Mouse (Mus musculus) olfactory bulb, adult 2 months (tissue): ENCODE measurements around the gene Tuba1b. TPM values are rescaled to one million over a fixed set of nuclear protein-coding genes. Genes with fewer than 3 reads are reported as not detected.
A peak's percentile ranks its signal among the peaks of the same experiment; 100 is the strongest.

Experiments
- H3K27ac ChIP-seq: fragments of 200-500 bp; 2 replicates; pipeline ENCODE4 v1.5.1; 2012; ENCODE audit warnings: low read depth, low read length; ENCODE audit not compliant: insufficient read depth
- H3K4me1 ChIP-seq: fragments of 200-500 bp; 2 replicates; pipeline ENCODE4 v1.6.1; 2012; ENCODE audit warnings: low read length; ENCODE audit not compliant: control insufficient read depth, insufficient read depth
- H3K4me3 ChIP-seq: fragments of 200-500 bp; 2 replicates; pipeline ENCODE4 v1.5.1; 2012; ENCODE audit warnings: mild to moderate bottlenecking, low read depth, low read length, moderate library complexity; ENCODE audit not compliant: insufficient read depth
- CTCF ChIP-seq: fragments of 200-500 bp; IDR thresholded peaks from 2 replicates; pipeline ENCODE4 v1.5.1; 2012; ENCODE audit warnings: low read depth, mild to moderate bottlenecking, low read length, moderate library complexity; ENCODE audit not compliant: insufficient read depth
- POLR2A ChIP-seq: fragments of 200-500 bp; IDR thresholded peaks from 2 replicates; pipeline ENCODE4 v1.6.1; 2012; ENCODE audit warnings: mild to moderate bottlenecking, low read depth, low read length, moderate library complexity; ENCODE audit not compliant: insufficient read depth
- WGBS: fragments of 180-500 bp; shearing (Covaris S2); methylation state at CpG from one replicate; pipeline ENCODE4 v1.1.7; 2018; 5-methylcytosine and 5-hydroxymethylcytosine counted together
- polyA plus RNA-seq: library from polyadenylated mRNA; stranded (reverse); fragments of >200 nt; gene quantifications from 2 replicates; pipeline ENCODE4 v1.2.4, GENCODE M21; 2012; ENCODE audit warnings: low replicate concordance; ENCODE audit not compliant: missing spikeins, insufficient read depth, insufficient read length

The Tuba1b gene
- 649 and 1,228 TPM in 2 replicates for polyA plus RNA-seq

- TF ChIP-seq POLR2A: peak; percentile 80
- TF ChIP-seq CTCF: no peak
- peak within 1 kb of the TSS; percentile 90 for H3K4me3 ChIP-seq
- peaks cover 7% of the 10 kb centered on the region for H3K4me1 ChIP-seq
- peak within 1 kb of the TSS; percentile 96 for H3K27ac ChIP-seq
- under 1% methylated on average over 56 of the region's 58 CpGs for WGBS
These were observed at the start of gene Tuba1b for GRCm38 (mm10) chr15:98934217-98934839. Tuba1b (minus strand) TSS chr15:98934565.

- Histone ChIP-seq H3K4me3 (peak overlapping the region; percentile 8; the same call in 1 of the 2 replicates), H3K4me1 (peaks cover 28% of the 10 kb centered on the region), H3K27ac (0 out of 2 replicates have a peak overlapping the region, but pooled peaks have one; percentile 9)
- TF ChIP-seq POLR2A (no peak), CTCF (no peak)
- 50% methylated on average over 16 of the region's 16 CpGs for WGBS
These were observed 49.2 kb upstream of the Tuba1b start for GRCm38 (mm10) chr15:98983431-98984081.

DNA sequence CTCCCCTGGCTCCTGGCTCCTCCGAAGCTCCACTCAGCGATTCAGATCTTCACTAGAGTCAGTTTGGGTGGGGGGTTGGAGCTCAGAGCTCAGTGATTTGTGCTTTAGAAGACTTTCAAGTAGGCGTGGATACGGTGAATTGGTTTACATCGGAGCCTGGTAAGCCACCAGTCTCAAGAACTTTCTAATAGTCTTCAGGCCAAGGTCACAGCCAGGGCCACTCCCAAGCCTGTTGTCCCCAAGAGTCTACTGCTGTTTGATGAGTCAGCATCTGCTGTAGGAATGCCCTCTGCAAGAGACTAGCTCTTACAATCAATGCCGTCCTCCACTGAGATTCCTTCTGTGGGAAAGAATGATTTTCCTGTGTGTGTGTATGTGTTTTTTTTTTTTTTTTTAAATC is 47.7 kb upstream of the Tuba1b start:
- Histone ChIP-seq H3K27ac (no peak overlapping the region), H3K4me3 (no peak overlapping the region), H3K4me1 (peaks cover 34% of the 10 kb centered on the region)
- TF ChIP-seq POLR2A (no peak), CTCF (no peak)
- 63% methylated on average over 6 of the region's 6 CpGs for WGBS

DNA sequence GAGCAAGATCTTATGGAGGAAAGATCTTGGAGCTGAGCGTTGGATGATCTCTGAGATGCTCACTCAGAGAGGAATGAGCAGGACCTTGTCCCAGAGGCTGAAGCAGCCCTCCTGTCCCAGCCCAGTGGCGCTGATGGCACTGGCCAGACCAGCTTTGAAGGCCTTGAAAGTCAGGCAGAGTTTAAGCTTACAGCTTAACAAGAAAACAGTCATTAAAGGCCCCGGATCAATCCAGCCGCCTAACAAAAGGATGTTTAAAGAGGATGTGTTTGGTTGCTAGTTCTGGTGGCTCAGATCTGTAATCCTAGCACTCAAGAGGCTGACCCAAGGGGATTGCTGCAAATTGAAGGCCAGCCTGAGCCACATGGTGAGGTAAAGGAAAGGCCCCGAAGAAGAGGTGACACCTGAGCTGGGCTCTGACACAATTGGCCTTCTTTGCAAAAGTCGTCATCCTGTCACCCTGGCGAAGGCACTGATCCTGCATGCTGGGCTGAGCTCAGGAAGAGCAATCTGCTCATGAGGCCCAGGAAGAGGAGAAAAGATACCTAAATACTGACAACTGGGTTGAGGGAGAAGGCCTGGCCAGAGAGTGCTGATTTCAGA is 45.7 kb upstream of the Tuba1b start:
- no peak overlapping the region for H3K4me3 ChIP-seq
- H3K4me1 ChIP-seq: peaks cover 32% of the 10 kb centered on the region
- WGBS: 55% methylated on average over 7 of the region's 7 CpGs
- TF ChIP-seq CTCF (no peak), POLR2A (no peak)
- peak overlapping the region; percentile 35; the same call in 1 of the 2 replicates for H3K27ac ChIP-seq

- H3K27ac ChIP-seq: no peak overlapping the region
- H3K4me1 ChIP-seq: peaks cover 32% of the 10 kb centered on the region
- TF ChIP-seq POLR2A: no peak
- TF ChIP-seq CTCF: no peak
- no peak overlapping the region for H3K4me3 ChIP-seq
- 53% methylated on average over 20 of the region's 20 CpGs for WGBS
These were observed 44.2 kb upstream of the Tuba1b start for GRCm38 (mm10) chr15:98978409-98979172.

GRCm38 (mm10) chr15:98977759-98978408 is 43.5 kb upstream of the Tuba1b start:
- 32% methylated on average over 14 of the region's 14 CpGs for WGBS
- H3K27ac ChIP-seq: peak overlapping the region; percentile 29
- H3K4me1 ChIP-seq: peaks cover 34% of the 10 kb centered on the region
- H3K4me3 ChIP-seq: no peak overlapping the region
- TF ChIP-seq POLR2A (no peak), CTCF (no peak)

- H3K27ac ChIP-seq: peak overlapping the region; percentile 29
- no peak for TF ChIP-seq POLR2A
- no peak for TF ChIP-seq CTCF
- no peak overlapping the region for H3K4me3 ChIP-seq
- H3K4me1 ChIP-seq: peaks cover 32% of the 10 kb centered on the region
- WGBS: 62% methylated on average over 21 of the region's 21 CpGs
These were observed 42.7 kb upstream of the Tuba1b start for GRCm38 (mm10) chr15:98976763-98977758.
